Mouse (Mus musculus) liver, embryonic 14.5 days (tissue): ENCODE measurements around the gene Myt1.
"Not testable (repeated sequence)": the region's sequence is repeated elsewhere in the genome, so short reads cannot be mapped to it uniquely, and the experiment has no call there.

Source experiments
- CTCF ChIP-seq: IDR thresholded peaks from 2 replicates; pipeline ENCODE4 v1.5.1; 2016; ENCODE audit warnings: antibody characterized with exemption, low read depth, control low read depth
- EP300 ChIP-seq: IDR thresholded peaks from 2 replicates; pipeline ENCODE4 v1.6.1; 2016; ENCODE audit warnings: antibody characterized with exemption, low read depth

- not testable (repeated sequence) for TF ChIP-seq CTCF, EP300
Measured at GRCm38 (mm10) chr2:181793186-181793585, 30.1 kb downstream of the Myt1 start.
